Mouse (Mus musculus): ENCODE data around the gene Irf2bp2. TPM values are rescaled to one million over a fixed set of nuclear protein-coding genes. Genes with fewer than 3 reads are reported as not detected.
A peak's percentile ranks its signal among the peaks of the same experiment; 100 is the strongest.

The Irf2bp2 gene
- total RNA-seq (2021): 10 to 100 TPM; 64.3 to 71.2 TPM

GRCm38 (mm10) chr8:126593889-126594480 is at the start of gene Irf2bp2:
Gene Irf2bp2 (minus strand): TSS chr8:126593986.
- intact Hi-C loops (cut with DNase I): loop anchor here (1.0 to 2.0 kb wide), 4 partner anchors 72 to 245 kb away; no protein-coding TSS in a partner anchor

DNA sequence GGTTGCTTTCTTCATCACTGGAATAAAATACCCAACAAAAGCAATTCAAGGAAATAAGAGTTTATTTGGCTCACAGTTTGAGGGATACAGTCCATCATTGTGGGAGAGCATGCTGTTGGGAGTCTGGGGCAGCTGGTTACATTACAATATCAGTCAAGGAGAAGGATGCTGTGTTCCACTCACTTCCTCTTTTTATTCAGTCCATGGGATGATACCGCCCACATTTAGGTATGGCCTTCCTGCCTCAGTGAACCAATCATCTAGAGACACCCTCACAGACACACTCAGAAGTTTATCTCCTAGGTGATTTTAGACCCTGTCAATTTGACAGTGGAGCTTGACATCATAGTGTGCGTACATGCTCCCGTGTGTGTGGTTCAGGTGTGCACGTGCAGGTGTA is 48.9 kb upstream of the Irf2bp2 start:
- intact Hi-C loops (cut with DNase I): no loop called here
- no peak for DNase-seq

More at GRCm38 (mm10) chr8:126593889-126594480, at the start of gene Irf2bp2:
- peak; percentile 90 to 93 for DNase-seq

DNA sequence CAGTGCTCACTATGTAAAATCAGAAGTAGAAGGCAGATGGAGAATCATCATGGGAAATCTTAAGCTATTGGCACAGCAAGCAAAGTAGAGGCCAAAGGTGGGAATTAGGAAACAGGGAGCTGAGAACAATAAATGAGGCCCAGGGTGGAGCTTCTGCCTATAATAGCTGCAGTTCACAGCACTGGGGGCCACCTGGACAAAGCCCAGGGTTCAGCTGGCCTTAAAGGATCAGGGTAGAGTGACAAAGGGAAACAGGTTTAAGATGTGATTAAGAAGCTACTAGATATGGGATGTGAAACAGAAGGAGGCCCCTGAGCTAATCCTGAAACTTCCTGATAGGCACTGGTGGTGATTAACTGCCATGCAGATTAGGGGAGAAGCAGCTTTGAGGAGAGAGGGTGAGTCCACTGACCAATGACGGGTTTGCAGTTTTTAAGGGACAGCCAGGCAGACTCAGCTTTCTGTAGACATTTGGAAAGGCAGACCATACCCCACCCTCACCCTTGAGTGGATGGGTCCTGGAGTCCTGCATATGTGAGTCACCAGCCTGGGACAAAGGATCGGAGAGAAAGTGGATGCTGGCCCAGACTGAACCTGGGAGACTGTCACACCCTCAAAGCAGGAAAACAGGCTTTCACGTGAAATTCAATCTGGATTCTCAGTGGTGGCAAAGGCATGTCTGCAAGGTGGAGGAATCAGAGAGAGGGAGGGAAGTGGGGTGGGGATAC is 47.9 kb upstream of the Irf2bp2 start:
- intact Hi-C loops (cut with DNase I): no loop called here
- DNase-seq: no peak

- DNase-seq: peak; percentile 50 to 54
- intact Hi-C loops (cut with DNase I): no loop called here
These were observed 45.4 kb upstream of the Irf2bp2 start for GRCm38 (mm10) chr8:126639161-126639560.

DNA sequence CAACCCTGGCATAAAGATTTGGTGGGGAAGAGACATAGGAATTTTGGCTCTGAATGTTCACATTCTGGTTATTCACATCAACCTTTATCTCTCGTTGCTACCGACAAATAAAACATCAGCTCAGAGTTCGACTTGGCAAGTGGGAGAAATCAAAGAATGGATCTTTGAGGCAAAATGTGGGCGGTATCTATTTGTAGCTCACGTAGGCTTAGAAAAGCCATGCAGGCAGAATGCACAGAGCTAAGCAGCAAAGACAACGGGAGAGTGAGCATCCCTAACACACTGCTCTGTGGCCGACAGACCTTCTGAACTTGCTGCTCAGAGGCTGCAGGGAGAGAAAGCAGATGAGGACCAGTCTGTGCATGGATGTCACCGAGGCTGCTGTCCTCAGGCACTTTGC is 44.2 kb upstream of the Irf2bp2 start:
- intact Hi-C loops (cut with DNase I): no loop called here
- no peak for DNase-seq

DNA sequence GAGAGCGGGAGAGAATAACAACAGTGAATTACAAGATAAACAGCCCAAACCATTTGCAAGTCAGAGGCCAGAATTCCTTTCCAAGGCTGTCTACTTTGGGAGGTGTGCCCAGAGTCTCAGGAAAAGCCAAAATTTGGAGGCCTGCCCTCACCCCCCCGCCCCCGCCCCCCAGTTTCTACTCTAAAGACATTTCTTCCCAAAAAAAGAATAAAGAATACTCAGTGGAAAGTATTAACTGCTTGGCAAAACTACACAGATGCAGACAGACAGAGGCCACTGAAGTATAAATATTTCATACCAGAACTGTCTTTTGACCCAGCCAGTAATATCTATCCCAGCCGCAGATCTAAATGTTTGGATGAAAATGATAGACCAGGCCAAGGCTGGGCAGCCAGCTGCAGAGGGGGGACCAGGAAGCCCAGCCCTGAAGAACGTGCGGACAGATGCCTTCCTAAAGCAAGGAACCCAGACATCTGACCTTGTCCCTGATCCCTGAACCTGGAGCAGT is 40.8 kb upstream of the Irf2bp2 start:
- DNase-seq: peak in 1 of 2 experiments; percentile 27
- intact Hi-C loops (cut with DNase I): no loop called here

DNA sequence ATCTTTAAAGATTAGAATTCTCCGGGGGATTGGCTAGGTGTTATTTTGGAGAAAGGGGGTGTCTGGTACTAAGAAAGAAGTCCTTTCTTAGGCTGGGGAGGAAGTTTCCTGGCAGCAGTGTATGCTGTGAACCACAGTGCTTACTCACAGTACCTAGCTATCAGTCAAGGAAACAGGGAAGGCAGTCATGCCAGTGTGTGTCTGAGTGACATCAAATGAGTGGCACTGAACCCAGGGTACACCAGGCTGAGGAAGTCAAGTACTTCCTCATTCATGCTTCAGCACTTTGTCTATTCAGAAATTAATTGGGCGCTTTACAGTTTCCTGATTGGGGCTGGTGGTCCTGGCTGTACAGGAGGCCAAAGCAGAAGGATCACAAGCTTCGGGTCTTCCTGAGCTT is 34.8 kb upstream of the Irf2bp2 start:
- no peak for DNase-seq
- intact Hi-C loops (cut with DNase I): no loop called here

- no peak for DNase-seq
- intact Hi-C loops (cut with DNase I): no loop called here
These were observed 32.6 kb upstream of the Irf2bp2 start for GRCm38 (mm10) chr8:126626415-126626814.

DNA sequence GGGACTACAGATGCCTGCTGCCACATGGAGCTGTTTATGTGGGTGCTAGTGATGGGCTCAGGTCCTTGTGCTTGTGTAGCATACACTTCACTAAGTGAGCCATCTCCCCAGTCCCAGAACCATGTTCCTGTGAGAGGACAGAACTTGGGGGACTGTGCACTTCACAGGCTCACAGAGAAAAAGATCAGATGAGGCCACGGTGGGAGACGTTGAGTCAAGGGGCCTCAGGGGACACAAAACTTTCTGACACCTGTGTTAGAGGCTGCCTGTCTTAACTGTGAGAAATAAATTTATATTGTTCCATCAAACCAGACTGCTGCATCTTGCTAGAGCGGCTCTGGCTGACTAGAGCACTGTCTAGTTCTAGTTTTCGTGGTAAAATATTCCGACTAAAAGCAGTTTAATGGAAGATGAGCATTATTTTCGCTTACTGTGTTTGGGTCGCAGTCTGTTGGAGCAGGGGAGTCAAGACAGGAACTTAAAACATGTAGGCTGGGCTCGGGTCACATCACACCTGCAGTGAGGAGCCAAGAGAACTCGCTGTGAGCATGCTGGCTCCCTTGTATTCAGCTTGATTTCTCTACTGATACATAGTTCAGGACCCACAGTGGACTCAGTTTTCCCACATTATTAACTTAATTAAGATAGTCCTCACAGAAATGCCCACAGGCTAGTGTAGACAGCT is 28.5 kb upstream of the Irf2bp2 start:
- intact Hi-C loops (cut with DNase I): no loop called here
- no peak for DNase-seq

- intact Hi-C loops (cut with DNase I): no loop called here
These were observed 26.9 kb upstream of the Irf2bp2 start for GRCm38 (mm10) chr8:126620721-126621120.

GRCm38 (mm10) chr8:126619487-126619886 is 25.7 kb upstream of the Irf2bp2 start:
- DNase-seq: no peak
- intact Hi-C loops (cut with DNase I): no loop called here

More at GRCm38 (mm10) chr8:126620721-126621120, 26.9 kb upstream of the Irf2bp2 start:
- no peak for DNase-seq

DNA sequence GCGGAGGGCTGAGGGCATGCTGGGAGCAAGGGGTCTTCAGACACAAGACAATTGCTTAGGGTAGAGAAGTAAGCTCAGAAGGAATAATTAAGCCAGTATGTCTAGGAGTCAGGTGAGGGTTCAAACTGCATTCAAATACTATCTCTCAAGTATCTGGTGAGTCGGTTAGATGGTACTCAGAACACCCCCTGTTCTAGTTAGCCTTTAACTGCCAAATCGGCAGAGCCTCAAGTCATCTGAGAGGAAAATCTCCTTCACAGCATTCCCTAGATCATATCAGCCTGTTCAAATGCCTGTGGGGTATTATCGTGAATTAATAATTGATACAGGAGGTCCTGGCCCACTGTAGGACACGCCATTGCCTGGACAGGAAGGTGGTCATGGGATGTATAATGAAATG is 23.9 kb upstream of the Irf2bp2 start:
- DNase-seq: no peak
- intact Hi-C loops (cut with DNase I): loop anchor here (2.0 kb wide), 1 partner anchor 47 kb away; no protein-coding TSS in a partner anchor

DNA sequence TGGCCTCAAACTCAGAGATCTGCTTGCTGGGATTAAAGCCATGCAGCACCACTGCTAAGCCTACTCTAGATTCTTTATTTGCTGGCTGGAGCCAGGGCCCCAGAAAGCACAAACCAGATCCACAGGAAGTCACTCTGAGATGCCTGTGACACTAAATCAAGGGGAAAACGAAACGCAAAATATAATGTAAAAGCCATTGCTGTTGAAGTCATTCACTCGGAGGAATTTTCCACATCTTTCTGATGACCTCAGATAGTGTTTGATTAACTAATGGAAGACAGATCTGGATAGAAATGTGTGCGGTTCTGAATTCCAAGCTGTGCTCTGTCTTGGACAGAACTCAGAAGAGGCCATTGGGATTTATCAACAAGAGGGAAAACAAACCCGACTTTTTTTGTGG is 22.9 kb upstream of the Irf2bp2 start:
- intact Hi-C loops (cut with DNase I): loop anchor here (2.0 kb wide), 1 partner anchor 48 kb away; no protein-coding TSS in a partner anchor
- DNase-seq: no peak

DNA sequence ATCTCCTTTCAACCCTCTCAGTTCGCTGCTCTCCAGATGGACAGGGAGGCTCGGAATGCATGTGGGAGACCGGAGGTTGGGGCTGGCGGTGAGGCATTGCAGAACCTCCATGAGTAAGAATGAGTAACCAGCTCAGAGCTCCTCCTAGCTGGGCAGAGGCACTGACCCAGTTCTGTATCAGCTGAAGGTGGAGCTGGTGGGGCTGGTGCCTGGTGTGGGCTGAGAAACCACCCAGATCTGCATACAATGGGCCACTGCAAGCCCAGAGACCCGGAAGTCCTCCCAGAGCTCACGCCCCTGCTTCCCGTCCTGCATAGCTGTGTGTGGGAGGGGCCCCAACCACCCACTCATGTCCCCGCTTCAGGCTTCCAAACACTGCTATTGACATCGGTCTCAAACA is 22.0 kb upstream of the Irf2bp2 start:
- intact Hi-C loops (cut with DNase I): loop anchor here (2.0 kb wide), 2 partner anchors 19 to 49 kb away; no protein-coding TSS in a partner anchor
- peak; percentile 66 to 71 for DNase-seq

GRCm38 (mm10) chr8:126614740-126615132 is 20.9 kb upstream of the Irf2bp2 start:
- intact Hi-C loops (cut with DNase I): loop anchor here (2.0 kb wide), 1 partner anchor 18 kb away; no protein-coding TSS in a partner anchor
- no peak for DNase-seq

DNA sequence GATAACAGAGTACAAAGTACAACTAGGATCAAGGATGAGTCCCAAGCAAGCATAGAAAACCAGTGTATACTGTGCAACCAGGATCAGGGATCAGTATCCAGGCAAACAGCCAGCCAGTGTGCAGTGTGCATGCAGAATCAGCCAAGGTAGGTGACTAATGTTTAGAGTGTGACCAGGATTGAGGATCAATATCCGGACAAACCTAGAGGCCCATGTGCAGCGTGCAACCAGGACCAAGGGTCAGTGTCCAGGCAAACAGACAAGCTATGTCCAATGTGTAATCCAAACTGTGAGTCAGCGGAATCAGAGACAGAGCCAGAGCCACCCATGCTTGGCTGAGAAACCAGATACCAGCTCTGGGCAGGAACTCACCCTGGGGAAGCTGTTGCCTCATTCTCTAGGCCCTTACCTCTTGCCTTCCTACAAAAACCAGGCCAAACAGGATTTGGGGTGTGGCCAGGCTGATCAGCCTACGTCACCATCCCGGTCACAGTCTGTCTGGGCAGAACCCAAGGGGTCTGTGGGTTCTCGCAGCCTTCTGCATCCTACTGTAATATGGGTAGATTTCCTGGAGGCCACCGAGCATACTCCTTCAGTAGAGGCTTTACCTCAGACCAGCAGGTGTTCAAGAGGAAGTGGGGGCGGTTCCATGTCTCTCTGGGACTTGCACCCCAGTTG is 20.4 kb upstream of the Irf2bp2 start:
- DNase-seq: peak; percentile 47 to 58
- intact Hi-C loops (cut with DNase I): loop anchor here (2.0 kb wide), 1 partner anchor 17 kb away; no protein-coding TSS in a partner anchor

GRCm38 (mm10) chr8:126613143-126613542 is 19.4 kb upstream of the Irf2bp2 start:
- no peak for DNase-seq
- intact Hi-C loops (cut with DNase I): no loop called here

- no peak for DNase-seq
- intact Hi-C loops (cut with DNase I): no loop called here
These were observed 19.0 kb upstream of the Irf2bp2 start for GRCm38 (mm10) chr8:126612739-126613138.

GRCm38 (mm10) chr8:126610713-126611112 is 16.9 kb upstream of the Irf2bp2 start:
- no peak for DNase-seq
- intact Hi-C loops (cut with DNase I): no loop called here

DNA sequence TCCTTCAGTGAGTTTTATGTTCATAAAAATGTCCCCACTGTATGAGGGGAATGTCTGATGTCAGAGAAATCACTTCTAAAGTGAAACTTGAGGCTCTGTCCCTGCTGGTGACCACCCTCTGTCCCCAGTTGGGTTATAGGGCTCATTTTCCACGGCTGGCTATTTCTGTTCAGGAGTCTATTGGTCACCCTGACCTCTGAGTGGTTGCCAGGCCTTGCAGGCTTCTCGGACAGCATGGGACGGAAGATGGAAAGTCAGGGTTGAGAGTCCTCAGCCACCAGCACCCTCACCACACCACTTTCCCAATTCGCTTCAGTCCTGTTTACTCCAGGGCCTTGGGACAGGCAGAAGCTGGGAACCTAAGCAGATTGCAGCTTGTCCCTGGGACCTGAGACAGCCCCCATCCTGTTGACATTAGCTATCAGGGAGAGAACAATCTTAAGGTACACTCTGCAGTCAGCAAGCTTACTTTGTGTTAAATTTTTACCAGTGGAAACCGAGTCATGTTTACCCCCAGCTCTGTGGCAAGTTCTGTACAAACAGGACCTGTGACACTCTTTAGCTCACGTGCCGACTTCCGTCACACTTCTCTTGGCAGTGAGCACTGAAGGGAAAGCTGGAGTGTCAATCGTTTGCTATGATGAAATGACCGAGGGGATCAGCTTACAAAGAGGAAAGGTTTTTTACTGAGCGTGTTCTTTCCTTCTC is 15.9 kb upstream of the Irf2bp2 start:
- DNase-seq: no peak
- intact Hi-C loops (cut with DNase I): no loop called here
